Mouse (Mus musculus) liver, embryonic 15.5 days (tissue): ENCODE measurements around the gene Vmn1r16. TPM values are rescaled to one million over a fixed set of nuclear protein-coding genes. Genes with fewer than 3 reads are reported as not detected.
"Not testable (repeated sequence)": the region's sequence is repeated elsewhere in the genome, so short reads cannot be mapped to it uniquely, and the experiment has no call there.

Experiments
- ATAC-seq: fragments of 200-750 bp; cut with Nextera tagmentation; 2 replicates; pipeline ENCODE4 v1.8.0; 2017; ENCODE audit warnings: moderate number of reproducible peaks, mild to moderate bottlenecking, moderate library complexity; ENCODE audit not compliant: insufficient read depth
- H3K27ac ChIP-seq: fragments of 300-500 bp; sonication (generic); replicated peaks from 2 replicates; pipeline ENCODE4 v1.5.1; 2015; ENCODE audit warnings: mild to moderate bottlenecking, inconsistent platforms
- H3K27me3 ChIP-seq: fragments of 300-500 bp; sonication (generic); 2 replicates; pipeline ENCODE4 v1.6.1; 2015; ENCODE audit warnings: mild to moderate bottlenecking, inconsistent platforms
- H3K36me3 ChIP-seq: fragments of 300-500 bp; sonication (generic); replicated peaks from 2 replicates; pipeline ENCODE4 v1.6.1; 2015; ENCODE audit warnings: moderate library complexity, mild to moderate bottlenecking, inconsistent platforms
- H3K4me1 ChIP-seq: fragments of 300-500 bp; sonication (generic); replicated peaks from 2 replicates; pipeline ENCODE4 v1.6.1; 2015; ENCODE audit warnings: inconsistent platforms
- H3K4me2 ChIP-seq: fragments of 300-500 bp; sonication (generic); 2 replicates; pipeline ENCODE4 v1.6.1; 2015; ENCODE audit warnings: moderate library complexity, mild to moderate bottlenecking, inconsistent platforms
- H3K4me3 ChIP-seq: fragments of 300-500 bp; sonication (generic); replicated peaks from 2 replicates; pipeline ENCODE4 v1.5.1; 2015; ENCODE audit warnings: mild to moderate bottlenecking, inconsistent platforms
- H3K9ac ChIP-seq: fragments of 300-500 bp; sonication (generic); 2 replicates; pipeline ENCODE4 v1.6.1; 2015; ENCODE audit warnings: moderate library complexity, mild to moderate bottlenecking, inconsistent platforms
- H3K9me3 ChIP-seq: fragments of 300-500 bp; sonication (generic); replicated peaks from 2 replicates; pipeline ENCODE4 v1.6.1; 2016; ENCODE audit warnings: inconsistent platforms
- WGBS: fragments of 180-500 bp; shearing (Covaris S2); methylation state at CpG from one replicate; pipeline ENCODE4 v1.1.7; 2015; ENCODE audit warnings: mixed read lengths; ENCODE audit not compliant: insufficient replicate concordance; 5-methylcytosine and 5-hydroxymethylcytosine counted together
- polyA plus RNA-seq: library from polyadenylated mRNA; unstranded; fragments of >200 nt; fragmentation: Nextera tagmentation; extraction: Ambion mirVana; gene quantifications from 2 replicates; pipeline ENCODE4 v1.2.1, GENCODE M21; 2015

The Vmn1r16 gene
- polyA plus RNA-seq: not detected in 2 replicates

DNA sequence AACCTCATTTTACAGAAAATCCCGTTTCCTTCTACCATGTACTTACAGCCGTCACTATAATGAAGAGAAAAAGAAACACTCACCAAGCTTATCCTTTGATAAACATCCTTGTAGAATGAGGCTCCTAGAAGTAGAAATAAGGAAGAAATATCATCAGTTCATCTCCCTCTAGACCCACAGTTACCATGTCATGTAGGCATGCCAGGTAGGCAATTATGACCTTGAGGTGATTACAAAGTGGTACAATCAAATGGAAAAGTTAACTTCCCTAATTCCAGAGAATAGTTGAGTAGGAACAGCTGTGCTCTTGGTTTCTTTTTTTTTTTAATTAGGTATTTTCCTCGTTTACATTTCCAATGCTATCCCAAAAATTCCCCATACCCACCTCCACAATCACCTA lies at the start of gene Vmn1r16:
Vmn1r16 (minus strand) TSS at position 101 of the 400 bp plus-strand sequence.
- Histone ChIP-seq H3K9me3 (no peaks in the 10 kb centered on the region), H3K27me3 (no peaks in the 10 kb centered on the region), H3K4me2 (no peak within 1 kb of the TSS), H3K36me3 (no peaks in the 10 kb centered on the region), H3K4me3 (no peak within 1 kb of the TSS), H3K4me1 (no peaks in the 10 kb centered on the region), H3K9ac (no peak within 1 kb of the TSS), H3K27ac (no peak within 1 kb of the TSS)
- 51% methylated on average over 3 of the region's 3 CpGs for WGBS
- no peak for ATAC-seq

DNA sequence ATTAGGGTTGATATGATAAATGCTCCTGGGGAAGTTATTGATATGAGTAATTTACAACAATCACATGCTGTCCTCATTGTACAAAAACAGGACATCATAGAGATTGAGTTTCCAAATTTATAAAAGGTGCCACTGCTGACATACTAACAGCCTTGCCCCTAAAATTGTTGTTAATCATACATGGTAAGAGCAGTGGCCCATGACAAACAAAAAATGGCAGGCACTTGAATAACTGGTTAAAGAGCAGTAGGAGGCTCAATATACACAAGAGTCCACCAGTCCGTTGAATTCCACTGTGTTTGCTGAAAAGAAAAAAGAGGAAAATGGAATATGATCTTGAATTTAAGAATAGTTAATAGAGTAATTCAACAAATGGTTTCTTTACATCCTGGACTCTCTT lies 38.2 kb upstream of the Vmn1r16 start:
- no peaks in the 10 kb centered on the region for H3K4me1 ChIP-seq
- no peak for ATAC-seq
- H3K27ac ChIP-seq: no peak overlapping the region
- no peaks in the 10 kb centered on the region for H3K27me3 ChIP-seq
- H3K4me3 ChIP-seq: no peak overlapping the region
- WGBS: 67% methylated on average over 1 of the region's 1 CpGs
- no peaks in the 10 kb centered on the region for H3K9me3 ChIP-seq
- no peaks in the 10 kb centered on the region for H3K36me3 ChIP-seq
- H3K9ac ChIP-seq: no peak overlapping the region
- H3K4me2 ChIP-seq: no peak overlapping the region

DNA sequence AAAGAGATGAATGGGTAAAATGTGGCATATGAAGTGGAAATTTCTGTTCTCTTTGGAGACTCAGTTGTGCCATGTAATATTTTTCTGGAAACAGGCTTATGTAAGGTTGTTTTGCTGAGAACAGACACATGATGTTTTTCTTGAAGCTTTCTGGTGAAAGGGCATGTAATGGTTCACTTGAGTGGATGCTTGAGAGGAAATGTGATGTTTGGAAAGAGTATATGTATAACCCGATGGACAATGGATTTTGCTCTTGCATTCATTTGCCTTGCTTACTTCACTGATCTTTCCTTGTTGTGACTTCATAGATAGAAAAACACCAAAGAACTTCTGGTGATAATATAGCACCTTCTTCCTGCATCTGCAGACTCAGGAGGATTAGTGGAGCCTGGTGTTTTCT lies 36.6 kb upstream of the Vmn1r16 start:
- not testable (repeated sequence) for H3K36me3 ChIP-seq, ATAC-seq, H3K27ac ChIP-seq, H3K4me3 ChIP-seq, H3K9ac ChIP-seq, H3K4me2 ChIP-seq, H3K9me3 ChIP-seq, H3K27me3 ChIP-seq, H3K4me1 ChIP-seq
- 66% methylated on average over 1 of the region's 1 CpGs for WGBS

DNA sequence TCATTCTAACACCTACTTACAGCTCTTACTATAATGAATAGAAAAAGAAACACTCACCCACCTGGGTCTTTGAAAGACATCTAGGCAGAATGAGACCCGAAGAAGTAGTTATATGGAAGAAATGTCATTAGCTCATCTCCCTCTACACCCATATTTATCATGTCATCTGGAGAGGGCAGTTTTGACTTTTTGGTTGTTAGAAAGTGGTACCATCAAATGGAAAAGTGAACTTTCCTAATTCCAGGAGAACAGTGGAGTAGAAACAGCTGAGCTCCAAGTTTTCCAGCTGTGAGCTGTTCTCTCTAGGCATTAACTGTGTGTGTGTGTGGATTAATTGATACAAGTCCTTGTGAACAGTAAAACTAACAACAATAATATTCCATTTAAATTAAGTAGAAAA lies 34.3 kb upstream of the Vmn1r16 start, which contains the start of gene Vmn1r17:
Vmn1r17 (minus strand) TSS at position 101 of the 400 bp plus-strand sequence.
- 53% methylated on average over 1 of the region's 1 CpGs for WGBS

DNA sequence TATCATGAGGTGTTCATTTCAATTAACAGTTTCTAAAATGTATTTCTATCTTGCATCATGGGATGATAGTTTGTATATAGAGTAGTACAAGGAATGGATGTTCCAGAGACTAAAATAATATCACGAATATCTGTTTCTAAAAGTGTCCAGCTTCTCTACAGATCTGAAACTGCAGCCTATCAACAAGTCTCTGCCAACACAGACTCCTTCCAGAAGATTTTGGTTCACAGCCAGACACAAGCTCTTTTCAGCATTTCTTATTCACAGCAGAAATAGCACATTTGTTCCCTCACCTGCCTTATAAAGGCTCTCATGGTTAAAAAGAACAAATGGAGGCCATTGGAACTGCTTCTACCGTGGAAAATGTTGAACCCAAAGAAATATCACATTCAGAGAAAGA lies 27.6 kb upstream of the Vmn1r16 start:
- H3K36me3 ChIP-seq: no peaks in the 10 kb centered on the region
- no peak overlapping the region for H3K4me2 ChIP-seq
- WGBS: 39% methylated on average over 2 of the region's 2 CpGs
- no peak overlapping the region for H3K27ac ChIP-seq
- no peaks in the 10 kb centered on the region for H3K27me3 ChIP-seq
- no peaks in the 10 kb centered on the region for H3K4me1 ChIP-seq
- no peaks in the 10 kb centered on the region for H3K9me3 ChIP-seq
- ATAC-seq: no peak
- H3K4me3 ChIP-seq: no peak overlapping the region
- no peak overlapping the region for H3K9ac ChIP-seq

More for the DNA sequence above, 34.3 kb upstream of the Vmn1r16 start, which contains the start of gene Vmn1r17:
- H3K27me3 ChIP-seq: no peaks in the 10 kb centered on the region
- no peak for ATAC-seq
- no peak within 1 kb of the TSS for H3K4me2 ChIP-seq
- no peaks in the 10 kb centered on the region for H3K36me3 ChIP-seq
- no peak within 1 kb of the TSS for H3K4me3 ChIP-seq
- no peak within 1 kb of the TSS for H3K27ac ChIP-seq
- no peak within 1 kb of the TSS for H3K9ac ChIP-seq
- H3K9me3 ChIP-seq: no peaks in the 10 kb centered on the region
- H3K4me1 ChIP-seq: no peaks in the 10 kb centered on the region

DNA sequence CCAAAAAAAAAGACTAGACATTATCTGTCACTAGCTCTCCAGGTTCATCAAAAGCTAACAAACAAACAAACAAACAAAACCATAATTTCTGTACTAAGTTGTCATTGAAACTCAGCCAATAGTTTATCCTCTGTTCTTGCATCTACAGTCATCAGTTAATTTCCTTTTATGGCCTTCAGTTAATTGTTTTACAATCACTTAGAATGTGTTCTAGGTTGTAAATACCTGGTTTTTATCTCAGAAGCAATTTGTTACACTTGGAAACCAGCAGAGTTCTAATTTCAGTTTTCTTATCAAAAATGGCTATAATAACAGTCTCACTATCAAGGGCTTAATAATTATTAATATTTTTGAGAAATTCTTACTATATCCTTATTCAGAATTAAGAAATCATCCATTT lies 3.1 kb downstream of the Vmn1r16 start:
- H3K4me3 ChIP-seq: no peak overlapping the region
- no peak overlapping the region for H3K4me2 ChIP-seq
- no peaks in the 10 kb centered on the region for H3K36me3 ChIP-seq
- no peak overlapping the region for H3K27ac ChIP-seq
- H3K27me3 ChIP-seq: no peaks in the 10 kb centered on the region
- no peaks in the 10 kb centered on the region for H3K4me1 ChIP-seq
- H3K9ac ChIP-seq: no peak overlapping the region
- no peak for ATAC-seq
- H3K9me3 ChIP-seq: no peaks in the 10 kb centered on the region

DNA sequence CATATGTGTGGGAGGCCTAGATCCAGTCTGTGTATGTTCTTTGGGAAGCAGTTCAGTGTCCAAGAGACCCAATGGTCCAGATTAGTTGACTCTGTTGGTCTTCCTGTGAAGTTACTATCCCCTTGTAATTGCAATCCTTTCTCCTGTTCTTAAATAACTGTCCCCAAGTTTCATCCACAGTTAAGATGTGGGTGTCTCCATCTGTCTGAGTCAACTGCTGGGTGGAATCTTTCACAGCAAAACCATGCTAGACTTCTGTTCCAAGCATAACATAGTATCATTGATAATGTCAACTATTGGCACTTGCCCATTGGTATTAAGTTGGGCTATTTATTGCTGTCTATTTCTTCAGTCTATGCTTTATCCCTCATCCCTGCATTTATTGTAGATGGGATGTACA lies 50.3 kb downstream of the Vmn1r16 start:
- Histone ChIP-seq H3K36me3 (no peaks in the 10 kb centered on the region), H3K4me1 (no peaks in the 10 kb centered on the region), H3K4me3 (no peak overlapping the region), H3K9ac (no peak overlapping the region), H3K27me3 (no peaks in the 10 kb centered on the region), H3K27ac (no peak overlapping the region), H3K4me2 (no peak overlapping the region), H3K9me3 (no peaks in the 10 kb centered on the region)
- ATAC-seq: no peak

DNA sequence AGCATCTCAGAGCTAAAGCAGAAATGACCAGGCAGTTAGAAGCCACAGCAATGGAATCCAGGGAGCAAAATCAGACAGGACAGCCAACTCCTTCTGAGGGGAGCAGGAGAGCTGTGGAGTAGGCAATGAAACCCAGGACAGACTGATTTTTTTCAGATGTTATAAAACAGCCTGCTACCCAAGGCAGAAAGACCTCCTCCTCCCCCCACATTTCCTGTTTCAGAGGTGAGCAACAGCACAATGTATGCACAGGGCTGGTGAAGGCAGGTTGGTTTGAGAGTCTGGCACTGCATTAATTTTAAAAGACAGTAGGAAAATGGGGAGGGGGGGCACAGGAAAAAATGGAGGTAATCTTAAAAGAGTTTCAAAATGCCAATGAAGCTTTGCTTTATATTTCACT lies 56.8 kb downstream of the Vmn1r16 start:
- H3K9ac ChIP-seq: no peak overlapping the region
- no peak for ATAC-seq
- H3K4me2 ChIP-seq: no peak overlapping the region
- H3K4me1 ChIP-seq: no peaks in the 10 kb centered on the region
- no peaks in the 10 kb centered on the region for H3K9me3 ChIP-seq
- H3K4me3 ChIP-seq: no peak overlapping the region
- H3K36me3 ChIP-seq: no peaks in the 10 kb centered on the region
- no peak overlapping the region for H3K27ac ChIP-seq
- H3K27me3 ChIP-seq: no peaks in the 10 kb centered on the region

DNA sequence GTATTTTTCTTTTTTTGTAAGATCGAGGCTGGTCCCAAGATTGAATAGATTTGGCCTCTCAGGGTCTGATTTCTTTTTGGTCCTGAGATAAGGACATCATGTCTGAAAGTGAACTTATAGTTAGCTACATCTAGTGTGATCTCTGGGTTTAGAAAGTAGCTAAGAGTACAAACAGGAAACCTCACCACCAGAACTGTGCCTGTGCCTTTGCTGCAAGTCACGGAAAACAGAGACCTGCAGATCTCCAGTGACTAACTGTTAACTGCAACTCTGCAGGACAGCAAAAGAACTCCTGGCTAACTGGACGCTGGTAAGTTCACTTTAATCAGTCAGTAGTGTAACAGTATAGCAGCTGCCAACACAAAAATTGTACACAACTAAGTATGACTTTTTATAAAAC lies 57.4 kb downstream of the Vmn1r16 start:
- Histone ChIP-seq H3K27ac (no peak overlapping the region), H3K4me2 (no peak overlapping the region), H3K36me3 (no peaks in the 10 kb centered on the region), H3K27me3 (no peaks in the 10 kb centered on the region), H3K4me1 (no peaks in the 10 kb centered on the region), H3K9me3 (no peaks in the 10 kb centered on the region), H3K9ac (no peak overlapping the region), H3K4me3 (no peak overlapping the region)
- no peak for ATAC-seq
- WGBS: 41% methylated on average over 3 of the region's 3 CpGs

Other genes starting within 250 kb of the Vmn1r16 start
- gene Vmn1r10, start 220.0 kb downstream of the Vmn1r16 start, polyA plus RNA-seq: not detected in 2 replicates
- gene Vmn1r11, start 196.0 kb downstream of the Vmn1r16 start, polyA plus RNA-seq: not detected in 2 replicates
- not detected in 2 replicates for gene Vmn1r12, start 172.6 kb downstream of the Vmn1r16 start, polyA plus RNA-seq
- gene Vmn1r13, start 126.2 kb downstream of the Vmn1r16 start, polyA plus RNA-seq: not detected in 2 replicates
- gene Vmn1r14, start 97.8 kb downstream of the Vmn1r16 start, polyA plus RNA-seq: not detected in 2 replicates
- gene Vmn1r15, start 71.5 kb downstream of the Vmn1r16 start, polyA plus RNA-seq: not detected in 2 replicates
- not detected in 2 replicates for gene Vmn1r17, start 34.2 kb upstream of the Vmn1r16 start, polyA plus RNA-seq
- gene Vmn1r18, start 66.3 kb upstream of the Vmn1r16 start, polyA plus RNA-seq: not detected in 2 replicates
- gene Vmn1r19, start 74.3 kb upstream of the Vmn1r16 start, polyA plus RNA-seq: not detected in 2 replicates
- gene Vmn1r20, start 99.4 kb upstream of the Vmn1r16 start, polyA plus RNA-seq: not detected in 2 replicates
- gene Ppm1k, start 206.0 kb upstream of the Vmn1r16 start, polyA plus RNA-seq: 4.6 and 5.1 TPM in 2 replicates